Mouse (Mus musculus) neural tube, embryonic 14.5 days (tissue): Measurements from ENCODE around the gene Oosp1. TPM values are rescaled to one million over a fixed set of nuclear protein-coding genes. Genes with fewer than 3 reads are reported as not detected.

Experiments
- ATAC-seq: fragments of 200-750 bp; cut with Nextera tagmentation; 2 replicates; pipeline ENCODE4 v1.8.0; 2017; ENCODE audit warnings: low read depth, mild to moderate bottlenecking, moderate TSS enrichment, moderate library complexity
- H3K27ac ChIP-seq: fragments of 300-500 bp; sonication (generic); 2 replicates; pipeline ENCODE4 v1.5.1; 2014; ENCODE audit warnings: low read depth, mild to moderate bottlenecking, control low read depth, low read length, moderate library complexity, mixed read lengths
- H3K27me3 ChIP-seq: fragments of 300-500 bp; sonication (generic); 2 replicates; pipeline ENCODE4 v1.6.1; 2014; ENCODE audit warnings: low read length; ENCODE audit not compliant: control insufficient read depth, insufficient read depth
- H3K36me3 ChIP-seq: fragments of 300-500 bp; sonication (generic); 2 replicates; pipeline ENCODE4 v1.6.1; 2014; ENCODE audit warnings: low read length, mixed read lengths; ENCODE audit not compliant: control insufficient read depth, insufficient read depth
- H3K4me1 ChIP-seq: fragments of 300-500 bp; sonication (generic); 2 replicates; pipeline ENCODE4 v1.6.1; 2014; ENCODE audit warnings: low read length; ENCODE audit not compliant: control insufficient read depth, insufficient read depth
- H3K4me2 ChIP-seq: fragments of 300-500 bp; sonication (generic); 2 replicates; pipeline ENCODE4 v1.6.1; 2014; ENCODE audit warnings: mild to moderate bottlenecking, low read depth, low read length, control low read depth
- H3K4me3 ChIP-seq: fragments of 300-500 bp; sonication (generic); 2 replicates; pipeline ENCODE4 v1.5.1; 2014; ENCODE audit warnings: low read depth, low read length, control low read depth, mixed read lengths
- H3K9ac ChIP-seq: fragments of 300-500 bp; sonication (generic); replicated peaks from 2 replicates; pipeline ENCODE4 v1.6.1; 2014; ENCODE audit warnings: low read depth, mild to moderate bottlenecking, control low read depth, low read length, mixed read lengths
- H3K9me3 ChIP-seq: fragments of 300-500 bp; sonication (generic); 2 replicates; pipeline ENCODE4 v1.6.1; 2016; ENCODE audit warnings: low read length; ENCODE audit not compliant: control insufficient read depth
- WGBS: fragments of 180-500 bp; shearing (Covaris S2); extraction: QIAGEN DNeasy Blood & Tissue Kit; methylation state at CpG from one replicate; pipeline ENCODE4 v1.1.7; 2014; 5-methylcytosine and 5-hydroxymethylcytosine counted together
- polyA plus RNA-seq: library from polyadenylated mRNA; unstranded; fragments of >200 nt; fragmentation: Nextera tagmentation; extraction: Ambion mirVana; gene quantifications from 2 replicates; pipeline ENCODE4 v1.2.1, GENCODE M21; 2014

The Oosp1 gene
- polyA plus RNA-seq, 1 experiment from 2014 or later = not detected

GRCm38 (mm10) chr19:11634330-11634729, 56.6 kb downstream of the Oosp1 start:
- no peak for ATAC-seq
- H3K4me1 ChIP-seq = no peaks in the 10 kb centered on the region
- WGBS = 72% methylated on average over 2 of the region's 2 CpGs
- H3K4me2 ChIP-seq = no peak overlapping the region
- H3K9ac ChIP-seq = no peak overlapping the region
- no peaks in the 10 kb centered on the region for H3K9me3 ChIP-seq
- H3K27ac ChIP-seq = no peak overlapping the region
- no peak overlapping the region for H3K4me3 ChIP-seq
- no peaks in the 10 kb centered on the region for H3K36me3 ChIP-seq
- no peaks in the 10 kb centered on the region for H3K27me3 ChIP-seq

- no peak overlapping the region for H3K9ac ChIP-seq
- no peak overlapping the region for H3K4me3 ChIP-seq
- WGBS = 89% methylated on average over 1 of the region's 1 CpGs
- no peak for ATAC-seq
- no peaks in the 10 kb centered on the region for H3K9me3 ChIP-seq
- no peak overlapping the region for H3K27ac ChIP-seq
- no peak overlapping the region for H3K4me2 ChIP-seq
- no peaks in the 10 kb centered on the region for H3K27me3 ChIP-seq
- H3K4me1 ChIP-seq = no peaks in the 10 kb centered on the region
- H3K36me3 ChIP-seq = no peaks in the 10 kb centered on the region
Measured at GRCm38 (mm10) chr19:11633732-11634131, 57.2 kb downstream of the Oosp1 start.

- no peak for ATAC-seq
- no peaks in the 10 kb centered on the region for H3K9me3 ChIP-seq
- WGBS = 56% methylated on average over 5 of the region's 5 CpGs
- H3K4me2 ChIP-seq = no peak overlapping the region
- no peak overlapping the region for H3K9ac ChIP-seq
- no peak overlapping the region for H3K4me3 ChIP-seq
- no peaks in the 10 kb centered on the region for H3K4me1 ChIP-seq
- no peaks in the 10 kb centered on the region for H3K27me3 ChIP-seq
- H3K36me3 ChIP-seq = no peaks in the 10 kb centered on the region
- no peak overlapping the region for H3K27ac ChIP-seq
Measured at GRCm38 (mm10) chr19:11625231-11625630, 65.7 kb downstream of the Oosp1 start.

- Histone ChIP-seq H3K9me3 (no peaks in the 10 kb centered on the region), H3K36me3 (no peaks in the 10 kb centered on the region), H3K4me3 (no peak overlapping the region), H3K9ac (no peak overlapping the region), H3K27me3 (no peaks in the 10 kb centered on the region), H3K4me1 (no peaks in the 10 kb centered on the region), H3K27ac (no peak overlapping the region), H3K4me2 (no peak overlapping the region)
- ATAC-seq = no peak
Measured at GRCm38 (mm10) chr19:11624800-11625199, 66.2 kb downstream of the Oosp1 start.

- Histone ChIP-seq H3K4me3 (no peak within 1 kb of the TSS), H3K4me2 (no peak within 1 kb of the TSS), H3K9ac (no peak within 1 kb of the TSS), H3K36me3 (no peaks in the 10 kb centered on the region), H3K27ac (no peak within 1 kb of the TSS), H3K27me3 (no peaks in the 10 kb centered on the region), H3K4me1 (no peaks in the 10 kb centered on the region), H3K9me3 (no peaks in the 10 kb centered on the region)
- ATAC-seq = no peak
- 81% methylated on average over 2 of the region's 2 CpGs for WGBS
Measured at GRCm38 (mm10) chr19:11623551-11623950, 67.4 kb downstream of the Oosp1 start, which contains the start of gene Ms4a2. Ms4a2 (minus strand) TSS chr19:11623719.

- ATAC-seq = no peak
- Histone ChIP-seq H3K36me3 (no peaks in the 10 kb centered on the region), H3K4me2 (no peak overlapping the region), H3K4me3 (no peak overlapping the region), H3K9ac (no peak overlapping the region), H3K27me3 (no peaks in the 10 kb centered on the region), H3K4me1 (no peaks in the 10 kb centered on the region), H3K27ac (no peak overlapping the region), H3K9me3 (no peaks in the 10 kb centered on the region)
Measured at GRCm38 (mm10) chr19:11617983-11618382, 73.0 kb downstream of the Oosp1 start.

Other genes with a start within 250 kb of the Oosp1 start
- not detected in 2 replicates for gene Ms4a4b, start 247.6 kb downstream of the Oosp1 start, polyA plus RNA-seq
- gene Ms4a6c, start 221.8 kb downstream of the Oosp1 start, polyA plus RNA-seq = 0.46 and 2.2 TPM in 2 replicates
- not detected in 2 replicates for gene Gm8369, start 205.2 kb downstream of the Oosp1 start, polyA plus RNA-seq
- gene Ms4a6b, start 174.6 kb downstream of the Oosp1 start, polyA plus RNA-seq = 0.33 and 3.1 TPM in 2 replicates
- gene Ms4a4d, start 154.3 kb downstream of the Oosp1 start, polyA plus RNA-seq = 0.17 TPM in 1 of 2 replicates, not detected in the other
- gene Ms4a6d, start 86.3 kb downstream of the Oosp1 start, polyA plus RNA-seq = 0.90 and 2.2 TPM in 2 replicates
- 0.15 and 0.40 TPM in 2 replicates for gene Ms4a2, start 67.4 kb downstream of the Oosp1 start, polyA plus RNA-seq
- not detected in 2 replicates for gene Ms4a3, start 50.3 kb downstream of the Oosp1 start, polyA plus RNA-seq
- not detected in 2 replicates for gene Oosp2, start 30.6 kb downstream of the Oosp1 start, polyA plus RNA-seq
- not detected in 2 replicates for gene Oosp3, start 5.9 kb upstream of the Oosp1 start, polyA plus RNA-seq
- not detected in 2 replicates for gene Gif, start 56.4 kb upstream of the Oosp1 start, polyA plus RNA-seq
- 50.1 and 54.2 TPM in 2 replicates for gene Mrpl16, start 79.2 kb upstream of the Oosp1 start, polyA plus RNA-seq
- 13.2 and 16.9 TPM in 2 replicates for gene Stx3, start 128.3 kb upstream of the Oosp1 start, polyA plus RNA-seq
- 0.15 TPM in 1 of 2 replicates, not detected in the other for gene Olfr1417, start 148.1 kb upstream of the Oosp1 start, polyA plus RNA-seq
- not detected in 2 replicates for gene Olfr1418, start 169.9 kb upstream of the Oosp1 start, polyA plus RNA-seq
- not detected in 2 replicates for gene Olfr1419, start 184.0 kb upstream of the Oosp1 start, polyA plus RNA-seq
- gene Olfr1420, start 195.4 kb upstream of the Oosp1 start, polyA plus RNA-seq = 0.12 and 0.28 TPM in 2 replicates
- 18.3 and 20.9 TPM in 2 replicates for gene Patl1, start 221.2 kb upstream of the Oosp1 start, polyA plus RNA-seq